Mouse (Mus musculus): ENCODE data around the gene Evl. TPM values are rescaled to one million over a fixed set of nuclear protein-coding genes. Genes with fewer than 3 reads are reported as not detected.

Evl gene
- polyA plus RNA-seq, 1 experiment from 2014 or later: 35.4 TPM

- peak overlapping the region; percentile 84 for H3K27ac ChIP-seq (ENCODE audit: low read length)
- ATAC-seq (ENCODE audit: insufficient read depth, low FRiP score): peak; percentile 38; the same call in 1 of the 2 replicates
- H3K27me3 ChIP-seq (ENCODE audit: control insufficient read depth, insufficient read depth, low read length): no peaks in the 10 kb centered on the region
- no peaks in the 10 kb centered on the region for H3K9me3 ChIP-seq (replicated peaks; ENCODE audit: control insufficient read depth, low read length)
- peak overlapping the region; percentile 23; the same call in 1 of the 2 replicates for H3K9ac ChIP-seq (ENCODE audit: low read length)
- peaks cover 39% of the 10 kb centered on the region for H3K4me1 ChIP-seq (ENCODE audit: control insufficient read depth, insufficient read depth, low read length)
- no peaks in the 10 kb centered on the region for H3K36me3 ChIP-seq (ENCODE audit: control insufficient read depth, insufficient read depth, low read length)
- 64% methylated on average over 9 of the region's 9 CpGs for WGBS
- H3K4me3 ChIP-seq (replicated peaks; ENCODE audit: low read length): no peak overlapping the region
- no peak overlapping the region for H3K4me2 ChIP-seq (ENCODE audit: low read depth, low read length)
Measured at GRCm38 (mm10) chr12:108690529-108690928, 136.0 kb downstream of the Evl start.

- WGBS: 53% methylated on average over 2 of the region's 2 CpGs
- Histone ChIP-seq H3K27me3 (ENCODE audit: control insufficient read depth, insufficient read depth, low read length) (no peaks in the 10 kb centered on the region), H3K4me2 (ENCODE audit: low read depth, low read length) (no peak overlapping the region), H3K9ac (ENCODE audit: low read length) (no peak overlapping the region), H3K4me1 (ENCODE audit: control insufficient read depth, insufficient read depth, low read length) (peaks cover 22% of the 10 kb centered on the region), H3K36me3 (ENCODE audit: control insufficient read depth, insufficient read depth, low read length) (no peaks in the 10 kb centered on the region), H3K4me3 (replicated peaks; ENCODE audit: low read length) (no peak overlapping the region), H3K27ac (ENCODE audit: low read length) (no peak overlapping the region), H3K9me3 (replicated peaks; ENCODE audit: control insufficient read depth, low read length) (no peaks in the 10 kb centered on the region)
- ATAC-seq (ENCODE audit: insufficient read depth, low FRiP score): 0 out of 2 replicates have a peak, but pooled peaks have one; percentile 14
Measured at GRCm38 (mm10) chr12:108693592-108693991, 139.1 kb downstream of the Evl start.

GRCm38 (mm10) chr12:108694223-108694622 is 139.7 kb downstream of the Evl start:
- Histone ChIP-seq H3K27ac (ENCODE audit: low read length) (peak overlapping the region; percentile 14; the same call in 1 of the 2 replicates), H3K9ac (ENCODE audit: low read length) (no peak overlapping the region), H3K9me3 (replicated peaks; ENCODE audit: control insufficient read depth, low read length) (no peaks in the 10 kb centered on the region), H3K4me3 (replicated peaks; ENCODE audit: low read length) (no peak overlapping the region), H3K4me1 (ENCODE audit: control insufficient read depth, insufficient read depth, low read length) (peaks cover 22% of the 10 kb centered on the region), H3K4me2 (ENCODE audit: low read depth, low read length) (no peak overlapping the region), H3K36me3 (ENCODE audit: control insufficient read depth, insufficient read depth, low read length) (no peaks in the 10 kb centered on the region), H3K27me3 (ENCODE audit: control insufficient read depth, insufficient read depth, low read length) (no peaks in the 10 kb centered on the region)
- 68% methylated on average over 1 of the region's 1 CpGs for WGBS
- ATAC-seq (ENCODE audit: insufficient read depth, low FRiP score): no peak

GRCm38 (mm10) chr12:108698697-108699471 is 144.4 kb downstream of the Evl start:
- Histone ChIP-seq H3K27ac (ENCODE audit: low read length) (peak overlapping the region; percentile 95), H3K4me2 (ENCODE audit: low read depth, low read length) (peak overlapping the region; percentile 29; the same call in 1 of the 2 replicates), H3K4me3 (replicated peaks; ENCODE audit: low read length) (no peak overlapping the region), H3K27me3 (ENCODE audit: control insufficient read depth, insufficient read depth, low read length) (peaks cover 15% of the 10 kb centered on the region; the same call in 1 of the 2 replicates), H3K9me3 (replicated peaks; ENCODE audit: control insufficient read depth, low read length) (no peaks in the 10 kb centered on the region), H3K9ac (ENCODE audit: low read length) (peak overlapping the region; percentile 44; the same call in 1 of the 2 replicates), H3K36me3 (ENCODE audit: control insufficient read depth, insufficient read depth, low read length) (no peaks in the 10 kb centered on the region), H3K4me1 (ENCODE audit: control insufficient read depth, insufficient read depth, low read length) (peaks cover 25% of the 10 kb centered on the region)
- ATAC-seq (ENCODE audit: insufficient read depth, low FRiP score): 0 out of 2 replicates have a peak, but pooled peaks have one; percentile 12
- WGBS: 59% methylated on average over 11 of the region's 11 CpGs

GRCm38 (mm10) chr12:108699576-108699975 is 145.1 kb downstream of the Evl start:
- H3K4me2 ChIP-seq (ENCODE audit: low read depth, low read length): peak overlapping the region; percentile 13; the same call in 1 of the 2 replicates
- H3K9ac ChIP-seq (ENCODE audit: low read length): no peak overlapping the region; the same call in 1 of the 2 replicates
- H3K4me3 ChIP-seq (replicated peaks; ENCODE audit: low read length): no peak overlapping the region

GRCm38 (mm10) chr12:108700037-108700436 is 145.5 kb downstream of the Evl start:
- Histone ChIP-seq H3K4me1 (ENCODE audit: control insufficient read depth, insufficient read depth, low read length) (peaks cover 19% of the 10 kb centered on the region), H3K27ac (ENCODE audit: low read length) (peak overlapping the region; percentile 83), H3K36me3 (ENCODE audit: control insufficient read depth, insufficient read depth, low read length) (no peaks in the 10 kb centered on the region), H3K9ac (ENCODE audit: low read length) (no peak overlapping the region; the same call in 1 of the 2 replicates), H3K4me2 (ENCODE audit: low read depth, low read length) (peak overlapping the region; percentile 13), H3K27me3 (ENCODE audit: control insufficient read depth, insufficient read depth, low read length) (peaks cover 15% of the 10 kb centered on the region; the same call in 1 of the 2 replicates), H3K4me3 (replicated peaks; ENCODE audit: low read length) (0 out of 2 replicates have a peak overlapping the region, but pooled peaks have one; percentile 10), H3K9me3 (replicated peaks; ENCODE audit: control insufficient read depth, low read length) (no peaks in the 10 kb centered on the region)
- no peak for ATAC-seq (ENCODE audit: insufficient read depth, low FRiP score)
- 65% methylated on average over 5 of the region's 5 CpGs for WGBS

More at GRCm38 (mm10) chr12:108699576-108699975, 145.1 kb downstream of the Evl start:
- Histone ChIP-seq H3K9me3 (replicated peaks; ENCODE audit: control insufficient read depth, low read length) (no peaks in the 10 kb centered on the region), H3K27me3 (ENCODE audit: control insufficient read depth, insufficient read depth, low read length) (peaks cover 15% of the 10 kb centered on the region; the same call in 1 of the 2 replicates), H3K27ac (ENCODE audit: low read length) (peak overlapping the region; percentile 83), H3K4me1 (ENCODE audit: control insufficient read depth, insufficient read depth, low read length) (peaks cover 22% of the 10 kb centered on the region), H3K36me3 (ENCODE audit: control insufficient read depth, insufficient read depth, low read length) (no peaks in the 10 kb centered on the region)
- ATAC-seq (ENCODE audit: insufficient read depth, low FRiP score): no peak
- 61% methylated on average over 10 of the region's 10 CpGs for WGBS

- Histone ChIP-seq H3K27ac (ENCODE audit: low read length) (peak overlapping the region; percentile 48; the same call in 1 of the 2 replicates), H3K4me1 (ENCODE audit: control insufficient read depth, insufficient read depth, low read length) (peaks cover 16% of the 10 kb centered on the region), H3K36me3 (ENCODE audit: control insufficient read depth, insufficient read depth, low read length) (no peaks in the 10 kb centered on the region), H3K9me3 (replicated peaks; ENCODE audit: control insufficient read depth, low read length) (no peaks in the 10 kb centered on the region), H3K27me3 (ENCODE audit: control insufficient read depth, insufficient read depth, low read length) (peaks cover 15% of the 10 kb centered on the region; the same call in 1 of the 2 replicates), H3K4me2 (ENCODE audit: low read depth, low read length) (peak overlapping the region; percentile 55), H3K4me3 (replicated peaks; ENCODE audit: low read length) (peak overlapping the region; percentile 40), H3K9ac (ENCODE audit: low read length) (peak overlapping the region; percentile 49; the same call in 1 of the 2 replicates)
- WGBS: 29% methylated on average over 2 of the region's 2 CpGs
- ATAC-seq (ENCODE audit: insufficient read depth, low FRiP score): no peak
Measured at GRCm38 (mm10) chr12:108701221-108701620, 146.7 kb downstream of the Evl start.

GRCm38 (mm10) chr12:108702185-108702584 is 147.7 kb downstream of the Evl start, which contains the start of gene Degs2:
Gene Degs2 (minus strand): TSS chr12:108702315.
- WGBS: 1% methylated on average over 32 of the region's 32 CpGs
- Histone ChIP-seq H3K4me3 (replicated peaks; ENCODE audit: low read length) (peak within 1 kb of the TSS; percentile 40), H3K4me2 (ENCODE audit: low read depth, low read length) (peak within 1 kb of the TSS; percentile 55), H3K9me3 (replicated peaks; ENCODE audit: control insufficient read depth, low read length) (no peaks in the 10 kb centered on the region), H3K36me3 (ENCODE audit: control insufficient read depth, insufficient read depth, low read length) (no peaks in the 10 kb centered on the region), H3K27me3 (ENCODE audit: control insufficient read depth, insufficient read depth, low read length) (peaks cover 15% of the 10 kb centered on the region; the same call in 1 of the 2 replicates), H3K9ac (ENCODE audit: low read length) (peak within 1 kb of the TSS; percentile 49), H3K27ac (ENCODE audit: low read length) (peak within 1 kb of the TSS; percentile 48; the same call in 1 of the 2 replicates), H3K4me1 (ENCODE audit: control insufficient read depth, insufficient read depth, low read length) (peaks cover 16% of the 10 kb centered on the region)
- ATAC-seq (ENCODE audit: insufficient read depth, low FRiP score): peak; percentile 79

GRCm38 (mm10) chr12:108705486-108705885 is 151.0 kb downstream of the Evl start:
- no peaks in the 10 kb centered on the region for H3K36me3 ChIP-seq (ENCODE audit: control insufficient read depth, insufficient read depth, low read length)
- no peak for ATAC-seq (ENCODE audit: insufficient read depth, low FRiP score)
- WGBS: 66% methylated on average over 6 of the region's 6 CpGs

More at GRCm38 (mm10) chr12:108705486-108705885, 151.0 kb downstream of the Evl start:
- H3K27me3 ChIP-seq (ENCODE audit: control insufficient read depth, insufficient read depth, low read length): peaks cover 15% of the 10 kb centered on the region; the same call in 1 of the 2 replicates
- peaks cover 5% of the 10 kb centered on the region for H3K4me1 ChIP-seq (ENCODE audit: control insufficient read depth, insufficient read depth, low read length)
- H3K9ac ChIP-seq (ENCODE audit: low read length): no peak overlapping the region
- H3K9me3 ChIP-seq (replicated peaks; ENCODE audit: control insufficient read depth, low read length): no peaks in the 10 kb centered on the region
- no peak overlapping the region for H3K4me2 ChIP-seq (ENCODE audit: low read depth, low read length)
- no peak overlapping the region for H3K27ac ChIP-seq (ENCODE audit: low read length)
- H3K4me3 ChIP-seq (replicated peaks; ENCODE audit: low read length): no peak overlapping the region

Data from stomach, embryonic 16.5 days (tissue).